Mouse (Mus musculus) liver, embryonic 14.5 days (tissue): ENCODE data around the gene Mlip. TPM values are rescaled to one million over a fixed set of nuclear protein-coding genes. Genes with fewer than 3 reads are reported as not detected.

ENCODE experiments used
- ATAC-seq: fragments of 200-750 bp; cut with Nextera tagmentation; 2 replicates; pipeline ENCODE4 v1.8.0; 2017; ENCODE audit warnings: moderate number of reproducible peaks, mild to moderate bottlenecking, moderate library complexity; ENCODE audit not compliant: insufficient read depth
- DNase-seq, 3 experiments: peaks; one replicate each; pipeline ENCODE4 v3.0.0-alpha.2; 2012 to 2013; ENCODE audit warnings: low read depth in 3 of 3, low spot score in 3 of 3
- H3K27ac ChIP-seq: fragments of 300-500 bp; sonication (generic); 2 replicates; pipeline ENCODE4 v1.5.1; 2014; ENCODE audit warnings: moderate library complexity, mild to moderate bottlenecking, control low read depth, inconsistent platforms
- H3K27me3 ChIP-seq: fragments of 300-500 bp; sonication (generic); 2 replicates; pipeline ENCODE4 v1.6.1; 2014; ENCODE audit warnings: mild to moderate bottlenecking, low read length, moderate library complexity; ENCODE audit not compliant: control insufficient read depth, insufficient read depth
- H3K36me3 ChIP-seq: fragments of 300-500 bp; sonication (generic); replicated peaks from 2 replicates; pipeline ENCODE4 v1.6.1; 2014; ENCODE audit warnings: low read depth; ENCODE audit not compliant: control insufficient read depth, insufficient read depth
- H3K4me1 ChIP-seq, 2 experiments: fragments of 200-500 bp in 1 of 2; fragments of 300-500 bp in 1 of 2; sonication (generic) in 1 of 2; replicated peaks; 2 replicates each; pipeline ENCODE4 v1.6.1; 2012 to 2014; ENCODE audit warnings: antibody characterized with exemption in 1 of 2, inconsistent platforms in 1 of 2, low read length in 1 of 2; ENCODE audit not compliant: control insufficient read depth in 2 of 2, insufficient read depth in 2 of 2
- H3K4me2 ChIP-seq: fragments of 300-500 bp; sonication (generic); 2 replicates; pipeline ENCODE4 v1.6.1; 2014; ENCODE audit warnings: low read depth, mild to moderate bottlenecking, control low read depth, moderate library complexity
- H3K4me3 ChIP-seq, 2 experiments: fragments of 200-500 bp in 1 of 2; fragments of 300-500 bp in 1 of 2; sonication (generic) in 1 of 2; 2 replicates each; pipeline ENCODE4 v1.5.1; 2012 to 2014; ENCODE audit warnings: low read depth in 2 of 2, low read length in 2 of 2, mild to moderate bottlenecking in 2 of 2, control low read depth in 1 of 2, inconsistent platforms in 1 of 2, moderate library complexity in 1 of 2; ENCODE audit not compliant: insufficient read depth in 1 of 2
- H3K9ac ChIP-seq: fragments of 300-500 bp; sonication (generic); replicated peaks from 2 replicates; pipeline ENCODE4 v1.6.1; 2014; ENCODE audit warnings: mild to moderate bottlenecking, control low read depth, moderate library complexity
- H3K9me3 ChIP-seq: fragments of 300-500 bp; sonication (generic); 2 replicates; pipeline ENCODE4 v1.6.1; 2016; ENCODE audit warnings: low read length, mixed read lengths; ENCODE audit not compliant: control insufficient read depth
- CTCF ChIP-seq: IDR thresholded peaks from 2 replicates; pipeline ENCODE4 v1.5.1; 2016; ENCODE audit warnings: antibody characterized with exemption, low read depth, control low read depth
- EP300 ChIP-seq: IDR thresholded peaks from 2 replicates; pipeline ENCODE4 v1.6.1; 2016; ENCODE audit warnings: antibody characterized with exemption, low read depth
- WGBS: fragments of 180-500 bp; shearing (Covaris S2); extraction: QIAGEN DNeasy Blood & Tissue Kit; methylation state at CpG from one replicate; pipeline ENCODE4 v1.1.7; 2014; ENCODE audit not compliant: insufficient replicate concordance; 5-methylcytosine and 5-hydroxymethylcytosine counted together
- polyA plus RNA-seq, 2 experiments: library from polyadenylated mRNA; depleted of rRNA in 1 of 2; stranded (reverse) in 1 of 2; unstranded in 1 of 2; fragments of >200 nt; fragmentation: Nextera tagmentation in 1 of 2; extraction: Ambion mirVana in 1 of 2; gene quantifications; 2 replicates each; pipeline versions ENCODE4 v1.2.1 to v1.2.3; 2012 to 2014

Mlip gene
- polyA plus RNA-seq, 2 experiments: not detected

DNA sequence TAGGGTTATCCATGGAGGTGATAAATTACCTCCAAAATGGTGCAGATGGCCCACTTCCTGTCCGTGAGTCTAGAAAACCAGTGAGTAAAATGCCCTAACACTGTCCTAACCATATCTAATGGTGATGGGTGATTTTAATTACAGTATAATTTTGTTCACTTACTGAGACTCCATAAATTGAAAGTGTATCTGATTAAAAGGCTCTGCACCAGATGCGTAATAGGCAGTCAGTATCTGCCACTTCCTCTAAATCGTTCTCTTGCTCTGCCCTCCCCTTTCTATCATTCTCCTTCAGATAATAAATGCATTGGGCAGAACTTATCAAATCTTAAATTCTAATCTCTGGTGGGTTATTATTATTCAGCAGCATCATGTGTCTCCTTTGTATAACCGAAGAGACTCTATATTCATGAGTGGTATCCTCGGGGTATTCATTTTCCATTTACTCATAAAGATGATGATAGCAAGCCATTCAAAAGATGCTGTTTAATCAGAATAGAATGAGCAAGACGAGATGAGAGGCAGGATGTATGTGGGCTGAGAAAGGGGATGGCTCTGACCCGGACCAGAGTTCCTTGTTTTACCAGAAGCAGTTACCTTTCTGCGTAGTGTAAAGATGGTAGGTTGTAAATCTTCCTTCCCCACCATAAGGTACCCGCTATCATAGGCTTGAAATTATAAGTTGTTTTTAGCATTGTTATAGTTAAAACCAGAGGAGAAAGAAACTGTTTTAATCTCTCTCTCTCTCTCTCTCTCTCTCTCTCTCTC lies 298.2 kb downstream of the Mlip start:
- H3K27me3 ChIP-seq: no peaks in the 10 kb centered on the region
- DNase-seq (no peak), ATAC-seq (no peak)
- no peaks in the 10 kb centered on the region for H3K36me3 ChIP-seq
- no peaks in the 10 kb centered on the region for H3K9me3 ChIP-seq
- H3K4me1 ChIP-seq: no peaks in the 10 kb centered on the region
- H3K4me3 ChIP-seq: no peak overlapping the region
- TF ChIP-seq CTCF (no peak), EP300 (no peak)
- no peak overlapping the region for H3K4me2 ChIP-seq
- no peak overlapping the region for H3K27ac ChIP-seq
- WGBS: 57% methylated on average over 9 of the region's 9 CpGs
- no peak overlapping the region for H3K9ac ChIP-seq

Other genes with a start within 250 kb of the Mlip start
- 2.3 and 3.2 TPM in 2 replicates for gene Lrrc1, start 191.9 kb upstream of the Mlip start, polyA plus RNA-seq (2012; rRNA removed)
- gene Lrrc1, start 191.9 kb upstream of the Mlip start, polyA plus RNA-seq (2014; fragmentation: Nextera tagmentation; extraction: Ambion mirVana): 2.9 and 3.1 TPM in 2 replicates